Mouse (Mus musculus): ENCODE measurements at regions not wholly inside any gene's neighbourhood (a gene's known extent, or its start where the extent isn't known, plus 50 kb on each side); places are given as distances from the start of the nearest gene placed in this dataset.

GRCm38 (mm10) chr5:116823260-116823659 lies 231.6 kb upstream of the Srrm4 start:
- TF ChIP-seq POLR2A (IDR thresholded peaks at IDR 0.05; ENCODE audit: borderline replicate concordance, extremely low read depth, insufficient read depth, insufficient read length, poor library complexity, severe bottlenecking) (no peak), CTCF (IDR thresholded peaks at IDR 0.05; ENCODE audit: borderline replicate concordance, extremely low read depth, insufficient read depth, insufficient read length) (no peak)

Data from brain, embryonic 14.5 days (tissue).